Mouse (Mus musculus) central nervous system, embryonic 14 days (tissue): ENCODE measurements around the gene Trim14. TPM values are rescaled to one million over a fixed set of nuclear protein-coding genes. Genes with fewer than 3 reads are reported as not detected.

ENCODE experiments used
- polyA plus RNA-seq: library from polyadenylated mRNA; depleted of rRNA; stranded (reverse); fragments of >200 nt; gene quantifications from 2 replicates; pipeline ENCODE4 v1.2.3, GENCODE M21; 2012; rRNA removed

Trim14 gene
- 0.88 and 1.0 TPM in 2 replicates for polyA plus RNA-seq

DNA sequence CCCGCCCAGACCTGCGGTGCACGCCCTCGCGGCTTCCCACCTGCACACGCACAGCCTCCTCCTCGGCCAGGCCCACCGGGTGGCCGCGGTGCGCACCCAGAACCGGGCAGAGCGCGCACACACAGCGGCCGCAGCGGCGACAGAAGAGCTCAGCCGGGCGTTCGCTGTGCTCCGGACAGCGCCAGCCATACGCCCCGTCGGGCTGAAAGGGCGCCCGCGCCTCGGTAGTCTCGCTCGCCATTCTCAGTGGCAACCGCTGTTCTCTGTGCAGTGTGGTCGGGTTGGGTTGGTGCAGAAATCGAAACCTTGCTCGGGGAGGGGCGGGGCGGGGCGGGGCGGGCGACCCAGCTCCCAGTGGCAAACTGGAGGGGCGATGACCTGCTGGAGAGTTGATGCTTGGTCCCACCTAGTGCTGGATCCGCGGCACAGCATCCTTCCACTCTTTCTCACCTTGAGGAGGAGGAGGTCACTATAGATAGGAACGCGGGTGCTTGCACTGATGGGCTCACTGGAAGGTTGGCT, at the start of gene Trim14:
Trim14 (minus strand) TSS at position 302 of the 522 bp plus-strand sequence.

DNA sequence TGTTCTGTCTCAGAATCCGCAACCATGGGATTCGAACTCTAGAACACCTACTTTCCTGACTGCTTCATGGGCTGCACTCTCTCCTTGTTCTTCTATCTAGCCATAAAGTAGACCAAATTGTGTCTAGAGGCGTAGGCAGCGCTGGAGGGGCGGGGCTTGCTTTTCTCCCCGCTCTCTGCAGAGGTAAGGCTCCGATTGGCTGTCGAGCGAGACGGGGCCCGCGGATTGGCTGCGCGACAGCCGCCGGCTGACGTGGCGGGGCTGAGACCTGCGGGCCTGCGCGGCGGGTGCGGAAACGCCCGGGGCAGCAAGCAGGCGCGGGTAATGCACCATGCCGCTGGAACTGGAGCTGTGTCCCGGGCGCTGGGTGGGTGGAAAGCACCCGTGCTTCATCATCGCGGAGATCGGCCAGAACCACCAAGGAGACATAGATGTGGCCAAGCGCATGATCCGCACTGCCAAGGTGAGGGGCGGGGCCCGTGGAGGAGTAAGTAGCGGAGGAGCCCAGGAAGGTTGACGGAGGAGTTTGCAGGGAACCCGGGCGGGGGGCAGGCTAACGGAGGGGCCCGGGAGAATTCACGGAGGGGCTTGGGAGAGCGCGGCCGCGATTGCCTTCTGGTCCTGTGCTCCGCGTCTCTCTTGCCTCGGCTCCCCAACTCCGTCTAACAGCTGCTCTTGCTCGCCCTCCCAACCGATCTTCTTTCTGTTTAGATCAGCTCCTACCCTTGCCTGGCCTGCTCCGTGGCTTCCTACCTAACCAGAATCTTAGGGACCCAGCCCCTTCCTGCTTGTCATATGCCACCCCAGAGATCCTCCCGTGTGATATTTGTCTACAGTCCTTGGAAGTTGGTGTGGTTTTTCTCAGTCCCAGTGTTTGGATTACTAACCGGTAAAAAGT, 46.7 kb downstream of the Trim14 start, which contains the start of gene Nans:
Nans (plus strand) TSS at position 221 of the 898 bp plus-strand sequence.

DNA sequence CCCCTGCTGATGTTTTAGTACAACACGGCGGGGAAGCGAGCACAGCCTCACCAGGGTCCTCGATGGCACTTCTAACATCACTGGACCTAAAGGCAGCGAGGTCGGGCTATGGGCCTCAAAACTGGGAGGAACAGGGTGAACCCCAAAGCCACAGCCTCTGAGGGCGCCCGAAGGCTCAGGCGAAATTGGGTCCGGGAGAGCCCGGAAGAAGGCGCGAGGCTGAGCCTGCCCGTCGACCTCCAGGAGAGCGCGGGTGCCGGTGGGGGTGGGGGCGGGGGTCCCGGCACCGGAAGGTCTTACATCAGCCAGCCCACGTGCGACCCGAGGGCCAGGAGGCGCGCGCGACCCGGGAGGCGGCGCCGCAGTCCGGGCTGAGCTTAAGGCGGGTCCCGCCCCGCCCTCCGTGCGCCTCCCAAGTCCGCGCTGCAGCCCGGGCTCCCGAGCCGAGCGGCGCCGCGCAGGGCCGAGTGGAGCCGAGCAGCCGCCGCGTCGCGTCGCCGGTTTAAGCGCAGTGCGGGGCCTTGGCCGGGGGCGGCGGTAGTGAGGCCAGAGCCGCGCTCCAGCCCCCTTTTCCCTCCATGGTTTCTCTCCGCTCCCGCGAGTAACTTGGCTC, 85.3 kb downstream of the Trim14 start, which contains the start of gene Anp32b:
Anp32b (plus strand) TSS at position 384 of the 613 bp plus-strand sequence.

Other genes with a start within 250 kb of the Trim14 start
- gene Foxe1, start 192.5 kb downstream of the Trim14 start, polyA plus RNA-seq: 0.66 TPM in 1 of 2 replicates, not detected in the other
- gene Trmo, start 146.7 kb downstream of the Trim14 start, polyA plus RNA-seq: 8.3 and 8.5 TPM in 2 replicates
- 0.16 and 0.17 TPM in 2 replicates for gene Hemgn, start 122.6 kb downstream of the Trim14 start, polyA plus RNA-seq
- 81.4 and 91.4 TPM in 2 replicates for gene Anp32b, start 85.2 kb downstream of the Trim14 start, polyA plus RNA-seq
- gene Nans, start 46.9 kb downstream of the Trim14 start, polyA plus RNA-seq: 70.8 and 71.6 TPM in 2 replicates
- gene Coro2a, start 66.1 kb upstream of the Trim14 start, polyA plus RNA-seq: 8.8 and 9.9 TPM in 2 replicates
- gene Tbc1d2, start 114.1 kb upstream of the Trim14 start, polyA plus RNA-seq: 1.0 and 1.4 TPM in 2 replicates